Mouse (Mus musculus): ENCODE results near the gene Pde4b. TPM values are rescaled to one million over a fixed set of nuclear protein-coding genes. Genes with fewer than 3 reads are reported as not detected.

Gene Pde4b
- polyA plus RNA-seq, 1 experiment from 2014 or later, result 11.9 TPM

DNA sequence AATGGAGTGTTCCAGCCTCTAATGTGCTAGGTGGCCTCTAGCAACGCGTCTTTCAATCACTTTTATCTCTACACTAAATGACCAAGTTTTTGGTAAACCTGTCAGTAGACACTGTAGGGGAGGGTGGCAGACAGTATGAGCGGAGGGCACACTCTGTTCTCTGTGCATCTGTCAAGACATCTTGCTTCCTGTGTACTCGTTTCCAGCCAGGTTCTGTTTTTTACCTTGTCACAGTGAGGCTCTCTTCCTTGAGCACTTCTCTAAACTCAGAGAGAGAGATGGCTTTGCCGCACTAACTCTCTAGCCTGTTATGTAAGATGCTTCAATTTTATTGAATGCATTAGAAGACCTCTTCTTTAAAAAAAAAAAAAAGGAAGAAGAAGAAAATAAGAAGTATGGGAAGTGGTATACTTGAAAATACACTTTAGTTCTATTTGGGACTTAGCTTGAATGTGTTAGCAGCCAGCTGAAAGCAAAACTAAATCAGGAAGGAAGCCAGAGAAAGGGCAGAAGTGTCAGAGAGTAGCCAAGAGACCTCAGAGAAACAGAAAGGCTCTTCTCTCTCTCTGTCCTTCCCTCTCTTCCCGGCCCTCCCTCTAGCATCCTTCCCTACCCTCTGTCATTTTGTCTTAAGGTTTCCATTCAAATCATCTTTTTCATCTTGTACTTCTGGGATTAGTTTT, 202.8 kb downstream of the Pde4b start:
- Histone ChIP-seq H3K27ac (no peak overlapping the region), H3K4me3 (replicated peaks; ENCODE audit: low read depth, low read length) (no peak overlapping the region), H3K36me3 (ENCODE audit: insufficient read depth, low read length) (no peaks in the 10 kb centered on the region), H3K9me3 (replicated peaks; ENCODE audit: low read length) (no peaks in the 10 kb centered on the region), H3K27me3 (ENCODE audit: insufficient read depth, low read length) (no peaks in the 10 kb centered on the region), H3K4me2 (ENCODE audit: low read length) (no peak overlapping the region), H3K9ac (ENCODE audit: low read depth, low read length) (no peak overlapping the region), H3K4me1 (replicated peaks; ENCODE audit: insufficient read depth, low read length) (no peaks in the 10 kb centered on the region)
- WGBS, result 67% methylated on average over 6 of the region's 6 CpGs
- DNase-seq (ENCODE audit: low spot score), result no peak
- TF ChIP-seq CTCF (IDR thresholded peaks at IDR 0.05; ENCODE audit: low read depth), result no peak
- no peak for ATAC-seq (replicated peaks; ENCODE audit: low FRiP score, low read depth)

DNA sequence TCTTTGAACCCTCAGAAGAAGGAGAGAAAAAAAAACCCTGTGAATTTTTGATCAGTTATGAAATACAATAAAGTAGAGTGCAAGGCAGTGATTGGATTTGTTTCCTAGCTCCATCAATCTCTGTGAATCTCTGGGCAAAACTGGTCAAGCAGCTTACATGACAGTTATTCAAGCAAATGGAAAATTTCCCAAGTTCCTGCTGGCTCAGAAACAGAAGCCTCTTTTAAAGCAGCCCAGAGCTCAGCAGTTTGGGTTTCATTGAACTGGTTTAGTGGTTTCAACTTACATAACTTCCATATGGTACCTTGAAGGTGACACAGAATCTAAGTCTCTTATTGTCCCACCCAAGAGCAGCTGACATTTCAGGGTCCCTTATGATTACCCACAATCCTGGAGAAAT, 210.2 kb downstream of the Pde4b start:
- Histone ChIP-seq H3K9me3 (replicated peaks; ENCODE audit: low read length) (no peaks in the 10 kb centered on the region), H3K4me3 (replicated peaks; ENCODE audit: low read depth, low read length) (no peak overlapping the region), H3K4me1 (replicated peaks; ENCODE audit: insufficient read depth, low read length) (no peaks in the 10 kb centered on the region), H3K27ac (no peak overlapping the region), H3K27me3 (ENCODE audit: insufficient read depth, low read length) (no peaks in the 10 kb centered on the region), H3K4me2 (ENCODE audit: low read length) (no peak overlapping the region), H3K9ac (ENCODE audit: low read depth, low read length) (no peak overlapping the region), H3K36me3 (ENCODE audit: insufficient read depth, low read length) (no peaks in the 10 kb centered on the region)
- DNase-seq (ENCODE audit: low spot score), result no peak
- TF ChIP-seq CTCF (IDR thresholded peaks at IDR 0.05; ENCODE audit: low read depth), result no peak
- ATAC-seq (replicated peaks; ENCODE audit: low FRiP score, low read depth), result no peak

DNA sequence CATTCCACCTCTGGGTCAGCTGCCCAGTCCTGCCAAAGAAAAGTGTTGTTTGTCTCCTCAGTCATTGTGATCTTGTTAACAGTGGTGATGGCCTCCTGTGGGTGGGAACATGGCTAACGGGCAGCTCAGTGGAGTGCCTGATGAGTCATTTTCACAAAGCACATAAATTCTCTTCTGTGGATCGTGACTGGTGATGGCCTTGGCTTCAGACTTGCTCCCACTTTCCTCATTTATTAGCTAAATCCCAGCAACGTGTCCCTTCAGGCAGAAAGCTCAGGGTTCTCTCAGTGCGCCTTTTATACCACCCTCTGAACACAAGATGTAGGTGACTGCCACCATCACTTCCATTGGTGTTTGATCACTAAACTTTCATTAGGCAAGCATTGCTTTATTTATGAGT, 215.2 kb downstream of the Pde4b start:
- no peak overlapping the region for H3K4me3 ChIP-seq (replicated peaks; ENCODE audit: low read depth, low read length)
- H3K36me3 ChIP-seq (ENCODE audit: insufficient read depth, low read length), result no peaks in the 10 kb centered on the region
- ATAC-seq (replicated peaks; ENCODE audit: low FRiP score, low read depth), result no peak
- no peak overlapping the region for H3K9ac ChIP-seq (ENCODE audit: low read depth, low read length)
- H3K27me3 ChIP-seq (ENCODE audit: insufficient read depth, low read length), result no peaks in the 10 kb centered on the region
- no peak overlapping the region for H3K27ac ChIP-seq
- no peak for DNase-seq (ENCODE audit: low spot score)
- 50% methylated on average over 4 of the region's 4 CpGs for WGBS
- no peaks in the 10 kb centered on the region for H3K9me3 ChIP-seq (replicated peaks; ENCODE audit: low read length)
- TF ChIP-seq CTCF (IDR thresholded peaks at IDR 0.05; ENCODE audit: low read depth), result no peak
- H3K4me2 ChIP-seq (ENCODE audit: low read length), result no peak overlapping the region
- no peaks in the 10 kb centered on the region for H3K4me1 ChIP-seq (replicated peaks; ENCODE audit: insufficient read depth, low read length)

DNA sequence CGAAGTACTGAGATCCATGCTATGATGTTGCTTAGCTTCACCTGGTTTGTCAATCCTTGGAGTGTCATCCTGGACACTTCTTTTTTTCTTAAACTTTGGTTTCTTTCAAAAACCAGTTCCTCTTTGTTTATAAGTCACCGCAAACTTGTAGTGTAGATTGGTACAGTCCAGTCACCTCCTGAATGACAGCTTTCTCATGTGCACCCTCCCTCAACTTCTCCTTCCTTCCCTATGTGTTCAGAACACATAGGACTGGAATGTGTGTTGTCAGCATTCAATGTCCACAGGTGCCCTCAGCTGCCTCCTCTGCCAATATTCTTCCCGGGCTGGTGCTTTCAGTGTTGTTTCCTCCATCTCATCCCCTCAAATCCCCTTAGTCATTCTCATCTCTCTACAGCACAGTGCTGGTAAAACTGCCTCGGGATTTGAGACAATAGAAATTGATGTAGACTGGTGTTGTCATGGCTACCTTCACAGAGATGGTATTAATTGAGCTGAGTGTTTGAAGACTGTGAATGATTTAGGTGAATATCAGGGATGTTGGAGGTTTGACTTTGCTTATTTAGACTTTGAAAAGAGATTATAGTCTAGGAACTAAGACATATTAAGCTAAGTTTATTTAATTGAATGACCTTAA, 220.4 kb downstream of the Pde4b start:
- Histone ChIP-seq H3K27me3 (ENCODE audit: insufficient read depth, low read length) (no peaks in the 10 kb centered on the region), H3K4me2 (ENCODE audit: low read length) (no peak overlapping the region), H3K9ac (ENCODE audit: low read depth, low read length) (no peak overlapping the region), H3K36me3 (ENCODE audit: insufficient read depth, low read length) (no peaks in the 10 kb centered on the region), H3K27ac (no peak overlapping the region), H3K9me3 (replicated peaks; ENCODE audit: low read length) (no peaks in the 10 kb centered on the region), H3K4me3 (replicated peaks; ENCODE audit: low read depth, low read length) (no peak overlapping the region), H3K4me1 (replicated peaks; ENCODE audit: insufficient read depth, low read length) (no peaks in the 10 kb centered on the region)
- WGBS, result 76% methylated on average over 4 of the region's 4 CpGs
- ATAC-seq (replicated peaks; ENCODE audit: low FRiP score, low read depth) (no peak), DNase-seq (ENCODE audit: low spot score) (no peak)
- no peak for TF ChIP-seq CTCF (IDR thresholded peaks at IDR 0.05; ENCODE audit: low read depth)

DNA sequence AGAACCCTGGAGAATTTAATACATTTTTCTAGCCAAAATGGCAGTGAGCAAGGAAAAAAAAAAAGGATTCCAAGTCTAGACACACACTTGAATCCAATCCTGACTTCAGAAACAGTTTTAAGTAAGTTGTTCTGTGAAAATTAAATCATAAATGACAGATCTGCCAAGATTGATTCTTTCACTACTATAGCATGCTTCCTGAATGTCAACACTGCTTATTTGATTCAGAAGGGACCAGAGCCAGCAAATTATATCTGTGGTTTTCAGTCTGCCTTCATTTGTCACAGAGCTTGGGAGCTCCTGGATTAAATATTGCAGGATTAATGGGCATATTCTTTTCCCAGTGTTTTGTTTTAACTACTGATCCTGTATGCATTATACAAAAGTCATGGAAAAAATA, 223.3 kb downstream of the Pde4b start:
- Histone ChIP-seq H3K36me3 (ENCODE audit: insufficient read depth, low read length) (no peaks in the 10 kb centered on the region), H3K4me1 (replicated peaks; ENCODE audit: insufficient read depth, low read length) (no peaks in the 10 kb centered on the region), H3K9me3 (replicated peaks; ENCODE audit: low read length) (no peaks in the 10 kb centered on the region), H3K27ac (no peak overlapping the region), H3K4me2 (ENCODE audit: low read length) (no peak overlapping the region), H3K4me3 (replicated peaks; ENCODE audit: low read depth, low read length) (no peak overlapping the region), H3K27me3 (ENCODE audit: insufficient read depth, low read length) (no peaks in the 10 kb centered on the region), H3K9ac (ENCODE audit: low read depth, low read length) (no peak overlapping the region)
- no peak for DNase-seq (ENCODE audit: low spot score)
- no peak for ATAC-seq (replicated peaks; ENCODE audit: low FRiP score, low read depth)
- no peak for TF ChIP-seq CTCF (IDR thresholded peaks at IDR 0.05; ENCODE audit: low read depth)

DNA sequence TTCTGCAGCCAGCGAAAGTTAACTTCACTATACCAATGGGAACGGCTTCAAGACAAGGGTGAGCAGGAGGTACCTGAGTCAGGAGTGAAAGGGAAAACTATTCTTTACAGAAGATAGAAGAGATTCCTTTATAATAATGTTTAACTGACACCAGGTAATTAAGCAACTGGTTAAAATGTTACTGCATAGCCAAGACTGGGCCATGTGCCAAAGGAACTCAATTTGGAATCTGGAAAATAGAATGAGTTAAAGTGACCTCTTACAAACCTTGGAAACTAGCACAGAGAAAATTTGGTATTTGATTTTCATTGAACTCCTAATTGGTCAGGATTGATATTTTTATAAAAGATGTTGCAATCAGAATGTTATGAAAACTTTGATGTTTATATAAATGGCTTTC, 228.7 kb downstream of the Pde4b start:
- WGBS, result 73% methylated on average over 2 of the region's 2 CpGs
- Histone ChIP-seq H3K27me3 (ENCODE audit: insufficient read depth, low read length) (no peaks in the 10 kb centered on the region), H3K27ac (no peak overlapping the region), H3K36me3 (ENCODE audit: insufficient read depth, low read length) (no peaks in the 10 kb centered on the region), H3K9ac (ENCODE audit: low read depth, low read length) (no peak overlapping the region), H3K4me1 (replicated peaks; ENCODE audit: insufficient read depth, low read length) (no peaks in the 10 kb centered on the region), H3K9me3 (replicated peaks; ENCODE audit: low read length) (no peaks in the 10 kb centered on the region), H3K4me3 (replicated peaks; ENCODE audit: low read depth, low read length) (no peak overlapping the region), H3K4me2 (ENCODE audit: low read length) (no peak overlapping the region)
- DNase-seq (ENCODE audit: low spot score) (peak; percentile 28), ATAC-seq (replicated peaks; ENCODE audit: low FRiP score, low read depth) (no peak)
- TF ChIP-seq CTCF (IDR thresholded peaks at IDR 0.05; ENCODE audit: low read depth), result no peak

Data from kidney, postnatal 0 days (tissue).